Mouse (Mus musculus) gastrocnemius, postnatal 10 days (tissue): Measurements from ENCODE around the gene Inpp5a. TPM values are rescaled to one million over a fixed set of nuclear protein-coding genes. Genes with fewer than 3 reads are reported as not detected.

Source experiments
- DNase-seq: peaks from one replicate; pipeline ENCODE4 v3.0.0; 2021; ENCODE audit warnings: mixed read lengths
- total RNA-seq, 2 experiments: library from RNA; stranded (reverse); gene quantifications; 2 replicates each; pipeline ENCODE4 v1.2.3; 2021

Gene Inpp5a
- total RNA-seq, 2 experiments from 2014 or later: 52.5 to 53.3 TPM

DNA sequence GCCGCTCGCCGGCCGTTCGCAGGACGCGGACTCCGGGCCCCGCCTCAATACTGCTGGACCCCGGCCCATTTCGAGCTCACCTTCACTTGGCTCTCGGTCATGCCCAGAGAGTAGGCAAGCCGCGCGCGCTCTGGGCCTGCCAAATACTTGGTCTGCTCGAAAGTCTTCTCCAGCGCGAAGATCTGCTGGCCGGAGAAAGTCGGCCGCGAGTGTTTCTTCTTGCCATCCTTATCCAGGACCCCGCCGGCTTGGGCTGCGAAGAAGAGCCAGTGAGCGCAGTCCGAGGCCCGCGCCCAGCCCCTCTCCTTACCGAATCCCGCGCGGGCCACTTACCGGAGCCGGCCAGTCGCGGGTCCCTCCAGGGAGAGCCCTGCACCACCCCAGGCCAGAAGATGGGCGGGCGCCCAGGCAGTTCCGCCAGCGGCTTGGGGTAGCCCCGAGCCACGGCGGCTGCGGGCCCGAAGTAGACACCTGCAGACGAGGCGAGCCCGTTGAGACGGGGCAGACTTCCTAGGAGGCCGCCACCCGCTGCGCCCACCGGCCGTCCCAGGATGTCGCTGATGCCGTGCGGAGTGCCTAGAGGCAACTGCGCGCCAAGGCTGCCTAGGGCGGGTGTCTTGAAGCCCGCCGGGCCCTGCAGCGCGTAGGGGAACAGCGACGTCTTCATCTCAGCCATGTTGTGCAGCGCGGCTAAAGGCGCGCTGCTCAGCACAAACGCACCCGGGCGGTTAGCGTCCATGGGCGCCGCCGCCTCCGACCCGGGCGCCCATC is 193.1 kb downstream of the Inpp5a start:
- peak; percentile 29 for DNase-seq

- peak; percentile 55 for DNase-seq
These were observed 193.7 kb downstream of the Inpp5a start, which contains the start of gene Nkx6-2 for GRCm38 (mm10) chr7:139582595-139582994. Gene Nkx6-2 (minus strand): TSS chr7:139582797.

GRCm38 (mm10) chr7:139583094-139583737 is 194.3 kb downstream of the Inpp5a start:
- no peak for DNase-seq

- DNase-seq: no peak
These were observed 195.6 kb downstream of the Inpp5a start for GRCm38 (mm10) chr7:139584221-139585175.

DNA sequence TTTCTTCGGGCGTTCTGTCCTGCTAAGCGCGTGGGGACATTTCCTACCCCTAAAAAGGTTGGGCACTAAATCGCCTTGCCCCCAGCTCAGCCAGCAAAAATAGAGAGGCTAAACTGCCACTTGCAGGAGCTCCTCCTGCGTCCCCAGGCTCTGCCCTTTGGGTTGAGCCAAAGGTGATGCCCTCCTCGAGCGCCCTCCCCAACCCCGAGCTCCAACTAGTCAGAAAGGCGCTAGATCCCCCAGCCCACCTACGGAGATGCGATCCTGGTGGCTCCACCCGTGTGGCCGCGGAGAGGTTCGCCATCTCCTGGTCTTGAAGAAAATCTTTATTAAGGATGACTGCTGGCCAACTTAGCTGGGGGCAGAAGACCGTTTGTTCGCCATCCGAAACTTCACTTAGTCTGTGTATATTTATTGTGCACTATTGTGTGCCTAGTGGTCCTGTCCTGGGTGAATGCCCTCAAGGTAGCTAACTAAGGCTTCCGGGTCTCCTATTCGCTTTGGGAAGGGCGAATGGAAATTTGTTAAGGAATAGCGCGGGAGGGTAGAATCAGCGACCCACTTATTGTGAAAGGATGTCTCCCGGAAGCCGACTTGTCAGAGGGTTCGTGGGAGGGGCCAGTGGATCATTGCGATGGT is 196.4 kb downstream of the Inpp5a start:
- no peak for DNase-seq

DNA sequence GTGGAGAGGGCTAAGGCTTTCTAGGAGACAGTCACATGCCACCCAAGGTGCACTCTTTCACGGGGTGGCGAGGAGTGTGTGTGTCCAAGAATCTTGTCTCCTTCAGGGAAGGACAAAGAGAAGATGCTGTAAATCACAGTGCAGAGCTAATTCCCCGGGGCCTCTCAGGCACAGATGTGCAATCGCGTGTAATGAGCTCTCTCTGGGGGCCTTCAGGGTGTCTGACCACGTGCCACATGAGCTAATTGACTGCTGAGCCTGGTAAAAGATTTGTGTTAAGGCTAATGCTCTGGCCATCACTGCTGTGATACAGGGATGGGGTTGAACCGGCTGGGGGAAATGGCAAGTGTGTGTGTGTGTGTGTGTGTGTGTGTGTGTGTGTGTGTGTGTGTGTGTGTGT is 199.0 kb downstream of the Inpp5a start:
- no peak for DNase-seq

GRCm38 (mm10) chr7:139590302-139590701 is 201.4 kb downstream of the Inpp5a start:
- DNase-seq: peak; percentile 23

DNA sequence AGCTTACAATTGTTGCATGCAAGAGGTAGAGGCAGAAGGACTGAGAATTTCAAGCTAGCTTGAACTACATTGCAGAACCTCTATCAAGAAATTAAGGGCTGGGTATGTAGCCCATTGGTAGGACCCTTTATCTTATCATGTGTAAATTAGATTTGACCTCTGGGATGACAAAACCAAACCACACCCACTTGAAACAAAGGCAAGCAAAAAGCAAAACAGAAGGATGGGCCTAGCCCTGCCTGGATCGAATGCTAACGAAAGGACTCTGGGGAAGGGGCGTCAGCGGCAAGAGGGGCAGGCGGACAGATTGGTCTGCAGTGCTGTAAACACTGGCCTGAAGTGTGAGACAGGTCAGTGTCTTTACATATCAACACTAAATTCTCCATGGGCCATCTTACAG is 202.4 kb downstream of the Inpp5a start:
- no peak for DNase-seq

- DNase-seq: no peak
These were observed 206.4 kb downstream of the Inpp5a start for GRCm38 (mm10) chr7:139595311-139595710.

- no peak for DNase-seq
These were observed 207.0 kb downstream of the Inpp5a start for GRCm38 (mm10) chr7:139595862-139596261.

- no peak for DNase-seq
These were observed 221.4 kb downstream of the Inpp5a start for GRCm38 (mm10) chr7:139610328-139610727.

- peak; percentile 58 for DNase-seq
These were observed 227.2 kb downstream of the Inpp5a start for GRCm38 (mm10) chr7:139615767-139616766.

- no peak for DNase-seq
These were observed 233.7 kb downstream of the Inpp5a start for GRCm38 (mm10) chr7:139622568-139622967.

- DNase-seq: no peak
These were observed 236.2 kb downstream of the Inpp5a start for GRCm38 (mm10) chr7:139625156-139625555.

Other genes starting within 250 kb of the Inpp5a start
- gene Lrrc27, start 176.1 kb upstream of the Inpp5a start, total RNA-seq: 1 to 10 TPM; 2.9 to 4.2 TPM
- gene Stk32c, start 175.8 kb upstream of the Inpp5a start, total RNA-seq: 1 to 10 TPM; 1.6 TPM
- gene Pwwp2b, start 140.6 kb upstream of the Inpp5a start, total RNA-seq: 1 to 10 TPM; 3.5 to 5.2 TPM
- not detected for gene Nkx6-2, start 193.7 kb downstream of the Inpp5a start, total RNA-seq